Mouse (Mus musculus): ENCODE data around the gene Gm5105. TPM values are rescaled to one million over a fixed set of nuclear protein-coding genes. Genes with fewer than 3 reads are reported as not detected.

Gm5105 gene
- total RNA-seq, 2 experiments from 2014 or later: 0.22 TPM; not detected in 1

- TF ChIP-seq CTCF (conservative IDR thresholded peaks at IDR 0.05): no peak
- no peak overlapping the region for H3K4me3 ChIP-seq
- no peak for DNase-seq (ENCODE audit: low spot score in 2 of 2)
- no peak overlapping the region for H3K27ac ChIP-seq
Measured at GRCm38 (mm10) chr3:138006896-138007295, 60.3 kb downstream of the Gm5105 start.

- TF ChIP-seq CTCF (conservative IDR thresholded peaks at IDR 0.05): no peak
- no peak for DNase-seq (ENCODE audit: low spot score in 2 of 2)
- Histone ChIP-seq H3K4me3 (no peak overlapping the region), H3K27ac (no peak overlapping the region)
Measured at GRCm38 (mm10) chr3:138003264-138003663, 63.9 kb downstream of the Gm5105 start.

- no peak for TF ChIP-seq CTCF (conservative IDR thresholded peaks at IDR 0.05)
- no peak overlapping the region for H3K27ac ChIP-seq
Measured at GRCm38 (mm10) chr3:138002545-138002944, 64.6 kb downstream of the Gm5105 start.

GRCm38 (mm10) chr3:138001865-138002264 lies 65.3 kb downstream of the Gm5105 start:
- H3K4me3 ChIP-seq: no peak overlapping the region
- TF ChIP-seq CTCF (conservative IDR thresholded peaks at IDR 0.05): no peak
- no peak for DNase-seq (ENCODE audit: low spot score in 2 of 2)
- no peak overlapping the region for H3K27ac ChIP-seq

More at GRCm38 (mm10) chr3:138002545-138002944, 64.6 kb downstream of the Gm5105 start:
- no peak for DNase-seq (ENCODE audit: low spot score in 2 of 2)
- no peak overlapping the region for H3K4me3 ChIP-seq

GRCm38 (mm10) chr3:138000724-138001069 lies 66.5 kb downstream of the Gm5105 start:
- TF ChIP-seq CTCF (conservative IDR thresholded peaks at IDR 0.05): no peak
- H3K27ac ChIP-seq: no peak overlapping the region
- no peak for DNase-seq (ENCODE audit: low spot score in 2 of 2)
- no peak overlapping the region for H3K4me3 ChIP-seq

GRCm38 (mm10) chr3:138000062-138000723 lies 67.0 kb downstream of the Gm5105 start:
- no peak for TF ChIP-seq CTCF (conservative IDR thresholded peaks at IDR 0.05)
- Histone ChIP-seq H3K27ac (no peak overlapping the region), H3K4me3 (no peak overlapping the region)
- no peak for DNase-seq (ENCODE audit: low spot score in 2 of 2)

- no peak for DNase-seq (ENCODE audit: low spot score in 2 of 2)
- TF ChIP-seq CTCF (conservative IDR thresholded peaks at IDR 0.05): no peak
- H3K27ac ChIP-seq: no peak overlapping the region
- H3K4me3 ChIP-seq: no peak overlapping the region
Measured at GRCm38 (mm10) chr3:137999224-137999790, 67.9 kb downstream of the Gm5105 start.

Other genes starting within 250 kb of the Gm5105 start
- 100 to 1,000 TPM; 142 to 147 TPM for gene H2afz, start 202.9 kb downstream of the Gm5105 start, total RNA-seq (2021)
- 10 to 100 TPM; 52.7 to 52.9 TPM for gene Dnajb14, start 199.7 kb downstream of the Gm5105 start, total RNA-seq (2021)
- gene Lamtor3, start 148.9 kb downstream of the Gm5105 start, total RNA-seq (2021): 10 to 100 TPM; 64.4 to 65.3 TPM
- gene Dapp1, start 85.8 kb downstream of the Gm5105 start, total RNA-seq (2021): 1 to 10 TPM; 4.2 to 5.6 TPM
- gene 1110002E22Rik, start 2.3 kb downstream of the Gm5105 start, total RNA-seq (2021): 1 to 10 TPM; 2.2 to 2.5 TPM
- gene Trmt10a, start 76.1 kb upstream of the Gm5105 start, total RNA-seq (2021): 1 to 10 TPM; 5.1 to 5.6 TPM
- 1 to 10 TPM; 6.9 to 7.2 TPM for gene Mttp, start 77.6 kb upstream of the Gm5105 start, total RNA-seq (2021)
- gene 4930579F01Rik, start 126.4 kb upstream of the Gm5105 start, total RNA-seq (2021): not detected
- under 1 TPM in 1 of 2 experiments, not detected in 1; 0.10 TPM for gene Adh7, start 150.4 kb upstream of the Gm5105 start, total RNA-seq (2021)
- 1 to 10 TPM in 1 of 2 experiments, under 1 TPM in 1; 0.61 to 1.1 TPM for gene Adh1, start 193.6 kb upstream of the Gm5105 start, total RNA-seq (2021)
- not detected for gene Adh6a, start 245.9 kb upstream of the Gm5105 start, total RNA-seq (2021)